Mouse (Mus musculus) intestine, postnatal 0 days (tissue): Measurements from ENCODE around the gene Odf2. TPM values are rescaled to one million over a fixed set of nuclear protein-coding genes. Genes with fewer than 3 reads are reported as not detected.
A peak's percentile ranks its signal among the peaks of the same experiment; 100 is the strongest.

ENCODE experiments used
- ATAC-seq: fragments of 200-750 bp; cut with Nextera tagmentation; 2 replicates; pipeline ENCODE4 v1.8.0; 2017; ENCODE audit warnings: mild to moderate bottlenecking, moderate TSS enrichment, moderate library complexity
- H3K27ac ChIP-seq: fragments of 300-500 bp; sonication (generic); 2 replicates; pipeline ENCODE4 v1.5.1; 2014; ENCODE audit warnings: mild to moderate bottlenecking, low read depth, low read length, moderate library complexity
- H3K27me3 ChIP-seq: fragments of 300-500 bp; sonication (generic); replicated peaks from 2 replicates; pipeline ENCODE4 v1.6.1; 2014; ENCODE audit warnings: low read length, mixed read lengths; ENCODE audit not compliant: control insufficient read depth, insufficient read depth
- H3K36me3 ChIP-seq: fragments of 300-500 bp; sonication (generic); 2 replicates; pipeline ENCODE4 v1.6.1; 2014; ENCODE audit warnings: mild to moderate bottlenecking, moderate library complexity; ENCODE audit not compliant: control insufficient read depth, insufficient read depth
- H3K4me1 ChIP-seq: fragments of 300-500 bp; sonication (generic); replicated peaks from 2 replicates; pipeline ENCODE4 v1.6.1; 2014; ENCODE audit warnings: antibody characterized with exemption, low read length, mixed read lengths; ENCODE audit not compliant: control insufficient read depth, insufficient read depth
- H3K4me2 ChIP-seq: fragments of 300-500 bp; sonication (generic); replicated peaks from 2 replicates; pipeline ENCODE4 v1.6.1; 2014; ENCODE audit warnings: low read depth, mild to moderate bottlenecking, moderate library complexity
- H3K4me3 ChIP-seq: fragments of 300-500 bp; sonication (generic); 2 replicates; pipeline ENCODE4 v1.5.1; 2014; ENCODE audit warnings: low read depth, low read length
- H3K9ac ChIP-seq: fragments of 300-500 bp; sonication (generic); 2 replicates; pipeline ENCODE4 v1.6.1; 2014; ENCODE audit warnings: mild to moderate bottlenecking, low read depth, low read length
- H3K9me3 ChIP-seq: fragments of 300-500 bp; sonication (generic); 2 replicates; pipeline ENCODE4 v1.6.1; 2016; ENCODE audit warnings: mixed run types; ENCODE audit not compliant: control insufficient read depth
- CTCF ChIP-seq: sonication (generic); IDR thresholded peaks from 2 replicates; pipeline ENCODE4 v1.5.1; 2016; ENCODE audit warnings: low read depth, mild to moderate bottlenecking, control low read depth, antibody characterized with exemption, moderate library complexity
- WGBS: fragments of 180-500 bp; shearing (Covaris S2); extraction: QIAGEN DNeasy Blood & Tissue Kit; methylation state at CpG from one replicate; pipeline ENCODE4 v1.1.7; 2014; 5-methylcytosine and 5-hydroxymethylcytosine counted together
- microRNA-seq: library from miRNA; unstranded; fragments of <30 nt; microRNA quantifications from one replicate; pipeline ENCODE4, GENCODE M21; 2016
- polyA plus RNA-seq: library from polyadenylated mRNA; unstranded; fragments of >200 nt; fragmentation: Nextera tagmentation; extraction: Ambion mirVana; gene quantifications from 2 replicates; pipeline ENCODE4 v1.2.1, GENCODE M21; 2015

The Odf2 gene
- polyA plus RNA-seq, 1 experiment from 2014 or later: 17.0 TPM

DNA sequence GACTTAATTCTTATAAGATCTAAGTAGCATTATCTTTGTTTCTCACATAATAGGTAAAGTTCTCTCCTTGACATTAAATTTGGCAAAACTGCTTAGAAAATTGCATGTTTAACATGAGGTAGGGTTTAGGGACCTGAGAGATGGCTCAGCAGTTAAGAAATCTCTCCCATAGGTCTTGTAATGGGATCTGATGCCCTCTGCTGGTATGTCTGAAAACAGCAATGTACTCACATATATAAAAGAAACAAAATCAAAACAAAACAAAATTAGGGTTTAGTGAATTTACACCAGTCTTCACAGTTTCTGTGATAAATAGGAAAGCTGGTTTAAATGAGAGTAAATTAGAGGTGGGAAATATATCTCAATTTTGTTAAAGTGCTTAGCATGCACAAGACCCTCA lies 88.3 kb downstream of the Odf2 start:
- H3K9ac ChIP-seq: no peak overlapping the region
- no peaks in the 10 kb centered on the region for H3K4me1 ChIP-seq
- H3K36me3 ChIP-seq: peaks cover 47% of the 10 kb centered on the region
- H3K9me3 ChIP-seq: no peaks in the 10 kb centered on the region
- ATAC-seq: no peak; the same call in 1 of the 2 replicates
- no peaks in the 10 kb centered on the region for H3K27me3 ChIP-seq
- no peak overlapping the region for H3K4me3 ChIP-seq
- H3K4me2 ChIP-seq: no peak overlapping the region
- no peak overlapping the region for H3K27ac ChIP-seq
- TF ChIP-seq CTCF: peak; percentile 82

DNA sequence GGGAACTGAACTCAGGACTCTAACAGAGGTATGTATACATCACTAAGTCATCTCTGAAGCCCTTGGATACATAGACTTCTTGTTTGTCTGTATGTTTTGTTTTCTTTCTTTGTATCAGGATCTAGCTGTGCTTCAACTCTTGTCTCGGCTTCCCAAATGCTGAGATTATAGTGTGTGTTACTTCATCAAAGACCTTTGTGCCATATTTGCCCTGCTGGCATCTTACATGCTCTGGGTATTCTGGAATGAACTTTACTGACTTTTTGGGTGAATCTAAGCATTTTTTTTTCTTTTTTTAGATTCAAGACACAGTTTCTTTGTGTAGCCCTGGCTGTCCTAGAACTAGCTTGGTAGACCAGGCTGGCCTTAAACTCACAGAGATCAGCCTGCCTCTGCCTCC lies 91.6 kb downstream of the Odf2 start:
- peaks cover 80% of the 10 kb centered on the region for H3K36me3 ChIP-seq
- WGBS: 94% methylated on average over 1 of the region's 1 CpGs

More for the DNA sequence above, 91.6 kb downstream of the Odf2 start:
- no peaks in the 10 kb centered on the region for H3K27me3 ChIP-seq
- no peak overlapping the region for H3K9ac ChIP-seq
- H3K27ac ChIP-seq: no peak overlapping the region
- H3K4me2 ChIP-seq: no peak overlapping the region
- H3K4me1 ChIP-seq: no peaks in the 10 kb centered on the region
- H3K9me3 ChIP-seq: no peaks in the 10 kb centered on the region
- TF ChIP-seq CTCF: no peak
- ATAC-seq: no peak
- H3K4me3 ChIP-seq: no peak overlapping the region

Small RNA genes within 50 kb of the gene (microRNA-seq; reads per million reads assigned to microRNA genes)
- gene Mir219a-2 (not detected), gene Mir219b (not detected)

Other genes with a start within 250 kb of the Odf2 start
- 0.10 TPM in 1 of 2 replicates, not detected in the other for gene Gm13420, start 137.5 kb upstream of the Odf2 start, polyA plus RNA-seq
- gene Gm13547, start 129.9 kb upstream of the Odf2 start, polyA plus RNA-seq: not detected in 2 replicates
- 27.7 and 28.3 TPM in 2 replicates for gene Coq4, start 101.7 kb upstream of the Odf2 start, polyA plus RNA-seq
- gene Trub2, start 100.7 kb upstream of the Odf2 start, polyA plus RNA-seq: 23.5 and 26.6 TPM in 2 replicates
- 105 and 118 TPM in 2 replicates for gene Slc27a4, start 86.6 kb upstream of the Odf2 start, polyA plus RNA-seq
- gene Urm1, start 69.1 kb upstream of the Odf2 start, polyA plus RNA-seq: 19.5 and 24.9 TPM in 2 replicates
- gene Cercam, start 20.1 kb upstream of the Odf2 start, polyA plus RNA-seq: 9.5 and 10.6 TPM in 2 replicates
- gene Gle1, start 46.2 kb downstream of the Odf2 start, polyA plus RNA-seq: 14.3 and 14.5 TPM in 2 replicates
- 58.6 and 60.9 TPM in 2 replicates for gene Sptan1, start 76.3 kb downstream of the Odf2 start, polyA plus RNA-seq
- gene Wdr34, start 159.7 kb downstream of the Odf2 start, polyA plus RNA-seq: 4.9 and 5.9 TPM in 2 replicates
- gene Set, start 168.2 kb downstream of the Odf2 start, polyA plus RNA-seq: 174 and 180 TPM in 2 replicates
- gene Pkn3, start 188.5 kb downstream of the Odf2 start, polyA plus RNA-seq: 2.8 and 3.4 TPM in 2 replicates
- gene Zdhhc12, start 204.4 kb downstream of the Odf2 start, polyA plus RNA-seq: 90.9 and 91.3 TPM in 2 replicates
- 2.6 and 2.8 TPM in 2 replicates for gene Zer1, start 235.4 kb downstream of the Odf2 start, polyA plus RNA-seq
- 5.3 and 8.5 TPM in 2 replicates for gene Tbc1d13, start 244.5 kb downstream of the Odf2 start, polyA plus RNA-seq